Mouse (Mus musculus) kidney, postnatal 25 days (tissue): ENCODE measurements around the gene Slc13a2.

Experiments used
- DNase-seq, 2 experiments: peaks; one replicate each; pipeline ENCODE4 v3.0.0; 2021; ENCODE audit warnings: mixed read lengths in 2 of 2

Gene Slc13a2

GRCm38 (mm10) chr11:78431176-78431575 lies 9.2 kb upstream of the Slc13a2 start:
- peak; percentile 72 to 83 for DNase-seq

- DNase-seq = no peak
These were observed 8.3 kb upstream of the Slc13a2 start for GRCm38 (mm10) chr11:78430195-78430878.

- DNase-seq = no peak
These were observed 6.3 kb upstream of the Slc13a2 start for GRCm38 (mm10) chr11:78428309-78428708.

GRCm38 (mm10) chr11:78427655-78428054 lies 5.6 kb upstream of the Slc13a2 start:
- peak; percentile 63 to 79 for DNase-seq

GRCm38 (mm10) chr11:78425572-78425971 lies 3.6 kb upstream of the Slc13a2 start:
- DNase-seq = no peak

- peak; percentile 54 to 71 for DNase-seq
These were observed 2.3 kb upstream of the Slc13a2 start for GRCm38 (mm10) chr11:78424352-78424751.

GRCm38 (mm10) chr11:78421201-78422009 lies 612 bp downstream of the Slc13a2 start:
- DNase-seq = peak in 1 of 2 experiments; percentile 33

GRCm38 (mm10) chr11:78420263-78420889 lies 1.6 kb downstream of the Slc13a2 start:
- DNase-seq = peak in 1 of 2 experiments; percentile 58

- peak; percentile 89 to 95 for DNase-seq
These were observed 5.2 kb downstream of the Slc13a2 start for GRCm38 (mm10) chr11:78416854-78417253.

- no peak for DNase-seq
These were observed 9.2 kb downstream of the Slc13a2 start for GRCm38 (mm10) chr11:78412861-78413260.

- DNase-seq = peak; percentile 47 to 68
These were observed 9.6 kb downstream of the Slc13a2 start for GRCm38 (mm10) chr11:78412324-78412850.

GRCm38 (mm10) chr11:78411606-78412323 lies 10.3 kb downstream of the Slc13a2 start:
- DNase-seq = peak in 1 of 2 experiments; percentile 73

- peak; percentile 57 to 89 for DNase-seq
These were observed 13.5 kb downstream of the Slc13a2 start for GRCm38 (mm10) chr11:78408256-78409240.

GRCm38 (mm10) chr11:78402062-78402461 lies 20.0 kb downstream of the Slc13a2 start:
- DNase-seq = no peak

- DNase-seq = peak; percentile 56 to 76
These were observed 20.5 kb downstream of the Slc13a2 start for GRCm38 (mm10) chr11:78401469-78401868.

GRCm38 (mm10) chr11:78400936-78401335 lies 21.1 kb downstream of the Slc13a2 start:
- DNase-seq = no peak

GRCm38 (mm10) chr11:78399680-78400079 lies 22.3 kb downstream of the Slc13a2 start:
- DNase-seq = peak; percentile 68 to 81

- DNase-seq = no peak
These were observed 23.8 kb downstream of the Slc13a2 start for GRCm38 (mm10) chr11:78398212-78398611.

GRCm38 (mm10) chr11:78397397-78397796 lies 24.6 kb downstream of the Slc13a2 start:
- peak; percentile 76 to 77 for DNase-seq

- DNase-seq = peak in 1 of 2 experiments; percentile 67
These were observed 25.1 kb downstream of the Slc13a2 start for GRCm38 (mm10) chr11:78396950-78397349.

GRCm38 (mm10) chr11:78392728-78393127 lies 29.3 kb downstream of the Slc13a2 start:
- no peak for DNase-seq
